Mouse (Mus musculus) olfactory bulb, adult 2 months (tissue): ENCODE measurements at regions not wholly inside any gene's neighbourhood (a gene's known extent, or its start where the extent isn't known, plus 50 kb on each side); places are given as distances from the start of the nearest gene placed in this dataset.

Experiments used
- CTCF ChIP-seq: fragments of 200-500 bp; IDR thresholded peaks from 2 replicates; pipeline ENCODE4 v1.5.1; 2012; ENCODE audit warnings: low read depth, mild to moderate bottlenecking, low read length, moderate library complexity; ENCODE audit not compliant: insufficient read depth
- POLR2A ChIP-seq: fragments of 200-500 bp; IDR thresholded peaks from 2 replicates; pipeline ENCODE4 v1.6.1; 2012; ENCODE audit warnings: mild to moderate bottlenecking, low read depth, low read length, moderate library complexity; ENCODE audit not compliant: insufficient read depth

DNA sequence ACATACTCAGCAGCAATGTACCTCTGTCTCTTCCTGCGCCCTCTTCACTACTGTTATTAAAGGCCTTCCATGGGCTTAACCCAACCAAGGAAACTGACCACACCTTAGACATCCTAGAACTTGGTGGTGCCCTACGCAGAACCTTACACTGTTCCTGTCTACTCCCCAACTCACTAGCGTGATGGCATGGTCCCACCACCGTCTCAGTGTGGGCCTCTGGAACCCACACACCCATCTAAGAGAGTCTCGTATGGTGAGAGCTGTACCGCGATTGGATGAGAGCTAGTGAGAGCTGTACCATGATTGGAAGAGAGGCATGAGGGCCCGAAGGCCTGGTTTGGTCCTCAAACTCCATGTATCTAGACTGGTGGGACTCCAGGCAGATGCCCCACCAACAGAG, 317.2 kb upstream of the Spred2 start:
- no peak for TF ChIP-seq POLR2A
- TF ChIP-seq CTCF, result no peak
